Mouse (Mus musculus) MEL (cell line): Measurements from ENCODE around the gene Vmn2r23. TPM values are rescaled to one million over a fixed set of nuclear protein-coding genes. Genes with fewer than 3 reads are reported as not detected.

ENCODE experiments used
- DNase-seq: peaks from one replicate; pipeline ENCODE4 v3.0.0; 2011; ENCODE audit warnings: low read depth, low spot score
- H3K27ac ChIP-seq: 2 replicates; pipeline ENCODE4 v1.5.1; 2012; ENCODE audit warnings: low read depth, mild to moderate bottlenecking, control low read depth, low read length, moderate library complexity; ENCODE audit not compliant: control insufficient read depth
- H3K27me3 ChIP-seq, 2 experiments: fragments of 150-350 bp in 1 of 2; sonication (generic) in 1 of 2; 2 replicates each; pipeline ENCODE4 v1.6.1; 2012; ENCODE audit warnings: low read length in 2 of 2, mild to moderate bottlenecking in 2 of 2, improper control_type of control experiment in 1 of 2, moderate library complexity in 1 of 2; ENCODE audit not compliant: insufficient read depth in 2 of 2, control insufficient read depth in 1 of 2
- H3K36me3 ChIP-seq, 2 experiments: 2 replicates each; pipeline ENCODE4 v1.6.1; 2012 to 2014; ENCODE audit warnings: low read length in 2 of 2, improper control_type of control experiment in 1 of 2, inconsistent platforms in 1 of 2, mild to moderate bottlenecking in 1 of 2; ENCODE audit not compliant: insufficient read depth in 2 of 2, control insufficient read depth in 1 of 2
- H3K4me1 ChIP-seq, 2 experiments: fragments of 150-350 bp in 1 of 2; sonication (generic) in 1 of 2; 2 replicates each; pipeline ENCODE4 v1.6.1; 2012; ENCODE audit warnings: low read length in 2 of 2, improper control_type of control experiment in 1 of 2, mild to moderate bottlenecking in 1 of 2; ENCODE audit not compliant: insufficient read depth in 2 of 2, control insufficient read depth in 1 of 2
- H3K4me3 ChIP-seq, 2 experiments: fragments of 150-350 bp in 1 of 2; sonication (generic) in 1 of 2; 2 replicates each; pipeline ENCODE4 v1.5.1; 2012; ENCODE audit warnings: low read depth in 2 of 2, low read length in 2 of 2, mild to moderate bottlenecking in 2 of 2, moderate library complexity in 2 of 2, control low read depth in 1 of 2, improper control_type of control experiment in 1 of 2; ENCODE audit not compliant: control insufficient read depth in 1 of 2, insufficient read depth in 1 of 2
- H3K79me2 ChIP-seq: 2 replicates; pipeline ENCODE4 v1.6.1; 2012; ENCODE audit warnings: mild to moderate bottlenecking, low read length, moderate library complexity; ENCODE audit not compliant: control insufficient read depth, poor library complexity, insufficient read depth
- H3K9ac ChIP-seq: 2 replicates; pipeline ENCODE4 v1.6.1; 2012; ENCODE audit warnings: low read depth, mild to moderate bottlenecking, control low read depth, low read length, moderate library complexity; ENCODE audit not compliant: control insufficient read depth, poor library complexity, severe bottlenecking
- H3K9me3 ChIP-seq: fragments of 150-350 bp; sonication (generic); replicated peaks from 2 replicates; pipeline ENCODE4 v1.6.1; 2012; ENCODE audit warnings: mild to moderate bottlenecking, low read length, improper control_type of control experiment, moderate library complexity; ENCODE audit not compliant: insufficient read depth
- ETS1 ChIP-seq: IDR thresholded peaks from 2 replicates; pipeline ENCODE4 v1.6.1; 2012; ENCODE audit warnings: low read depth, mild to moderate bottlenecking, inconsistent platforms, low read length, improper control_type of control experiment, moderate library complexity
- GABPA ChIP-seq: IDR thresholded peaks from 2 replicates; pipeline ENCODE4 v1.6.1; 2012; ENCODE audit warnings: low read depth, mild to moderate bottlenecking, inconsistent platforms, low read length, improper control_type of control experiment, moderate library complexity
- HCFC1 ChIP-seq: IDR thresholded peaks from 2 replicates; pipeline ENCODE4 v1.6.1; 2012; ENCODE audit warnings: low read depth, mild to moderate bottlenecking, inconsistent platforms, low read length, improper control_type of control experiment, moderate library complexity
- JUND ChIP-seq: IDR thresholded peaks from 2 replicates; pipeline ENCODE4 v1.6.1; 2011; ENCODE audit warnings: low read depth, mild to moderate bottlenecking, improper control_type of control experiment, low read length
- KAT2A ChIP-seq: conservative IDR thresholded peaks from 2 replicates; pipeline ENCODE4 v1.6.1; 2012; ENCODE audit warnings: low read depth, low read length, improper control_type of control experiment, inconsistent platforms
- MAX ChIP-seq: IDR thresholded peaks from 2 replicates; pipeline ENCODE4 v1.6.1; 2011; ENCODE audit warnings: low read length, improper control_type of control experiment
- MAZ ChIP-seq: IDR thresholded peaks from 2 replicates; pipeline ENCODE4 v1.6.1; 2012; ENCODE audit warnings: low read depth, mild to moderate bottlenecking, inconsistent platforms, low read length, improper control_type of control experiment
- NELFE ChIP-seq: IDR thresholded peaks from 2 replicates; pipeline ENCODE4 v1.6.1; 2011; ENCODE audit warnings: low read depth, low read length, improper control_type of control experiment
- POLR2A ChIP-seq, 2 experiments: IDR thresholded peaks; 2 replicates each; pipeline ENCODE4 v1.6.1; 2011 to 2012; ENCODE audit warnings: low read length in 2 of 2, mild to moderate bottlenecking in 2 of 2, control low read depth in 1 of 2, improper control_type of control experiment in 1 of 2, low read depth in 1 of 2, moderate library complexity in 1 of 2; ENCODE audit not compliant: control insufficient read depth in 1 of 2, insufficient read depth in 1 of 2, poor library complexity in 1 of 2
- POLR2AphosphoS5 ChIP-seq: IDR thresholded peaks from 2 replicates; pipeline ENCODE4 v1.6.1; 2012; ENCODE audit warnings: low read depth, borderline replicate concordance, mild to moderate bottlenecking, inconsistent platforms, low read length, moderate library complexity, mixed read lengths
- RCOR1 ChIP-seq: IDR thresholded peaks from 2 replicates; pipeline ENCODE4 v1.6.1; 2012; ENCODE audit warnings: low read depth, mild to moderate bottlenecking, inconsistent platforms, low read length, improper control_type of control experiment
- TAL1 ChIP-seq: IDR thresholded peaks from 2 replicates; pipeline ENCODE4 v1.6.1; 2012; ENCODE audit warnings: mild to moderate bottlenecking, inconsistent platforms, low read length, moderate library complexity, mixed read lengths
- USF1 ChIP-seq: IDR thresholded peaks from 2 replicates; pipeline ENCODE4 v1.6.1; 2014; ENCODE audit warnings: low read depth, mild to moderate bottlenecking, inconsistent platforms, low read length, improper control_type of control experiment, moderate library complexity
- USF2 ChIP-seq, 2 experiments: IDR thresholded peaks; 2 replicates each; pipeline ENCODE4 v1.6.1; 2011 to 2012; ENCODE audit warnings: improper control_type of control experiment in 2 of 2, low read length in 2 of 2, borderline replicate concordance in 1 of 2, inconsistent platforms in 1 of 2, low read depth in 1 of 2, mild to moderate bottlenecking in 1 of 2; ENCODE audit not compliant: insufficient read depth in 1 of 2
- ZC3H11A ChIP-seq: IDR thresholded peaks from 2 replicates; pipeline ENCODE4 v1.6.1; 2012; ENCODE audit warnings: low read depth, mild to moderate bottlenecking, inconsistent platforms, low read length, improper control_type of control experiment
- ZMIZ1 ChIP-seq: IDR thresholded peaks from 2 replicates; pipeline ENCODE4 v1.6.1; 2012; ENCODE audit warnings: low read depth, mild to moderate bottlenecking, inconsistent platforms, low read length, improper control_type of control experiment, moderate library complexity
- ZNF384 ChIP-seq: IDR thresholded peaks from 2 replicates; pipeline ENCODE4 v1.6.1; 2012; ENCODE audit warnings: low read depth, mild to moderate bottlenecking, inconsistent platforms, low read length, improper control_type of control experiment
- polyA plus RNA-seq, 2 experiments: library from polyadenylated mRNA; stranded (reverse) in 1 of 2; unstranded in 1 of 2; fragments of >175 nt in 1 of 2; fragments of >200 nt in 1 of 2; gene quantifications; 2 replicates each; pipeline versions ENCODE4 v1.2.1 to v1.2.4; 2012; ENCODE audit warnings: low replicate concordance in 2 of 2, low read depth in 1 of 2; ENCODE audit not compliant: insufficient read length in 2 of 2, insufficient read depth in 1 of 2, missing spikeins in 1 of 2
- total RNA-seq: library from RNA; depleted of rRNA; stranded (reverse); fragments of 300-350 nt; gene quantifications from 2 replicates; pipeline ENCODE4 v1.2.3, GENCODE M21; 2012

Vmn2r23 gene
- total and polyA plus RNA-seq, 3 experiments, result not detected

GRCm38 (mm10) chr6:123697213-123697612 is 5.3 kb upstream of the Vmn2r23 start:
- no peaks in the 10 kb centered on the region for H3K4me1 ChIP-seq
- H3K36me3 ChIP-seq, result no peaks in the 10 kb centered on the region
- no peak overlapping the region for H3K4me3 ChIP-seq
- H3K79me2 ChIP-seq, result no peaks in the 10 kb centered on the region
- TF ChIP-seq USF2 (IDR thresholded peaks at IDR 0.05; ENCODE audit: borderline replicate concordance in 1 of 2, insufficient read depth in 1 of 2, low read depth in 1 of 2, low read length in 2 of 2) (no peak), MAX (no peak)
- DNase-seq, result no peak
- no peaks in the 10 kb centered on the region for H3K27me3 ChIP-seq
- no peak overlapping the region for H3K27ac ChIP-seq
- H3K9me3 ChIP-seq, result no peaks in the 10 kb centered on the region
- no peak overlapping the region for H3K9ac ChIP-seq

DNA sequence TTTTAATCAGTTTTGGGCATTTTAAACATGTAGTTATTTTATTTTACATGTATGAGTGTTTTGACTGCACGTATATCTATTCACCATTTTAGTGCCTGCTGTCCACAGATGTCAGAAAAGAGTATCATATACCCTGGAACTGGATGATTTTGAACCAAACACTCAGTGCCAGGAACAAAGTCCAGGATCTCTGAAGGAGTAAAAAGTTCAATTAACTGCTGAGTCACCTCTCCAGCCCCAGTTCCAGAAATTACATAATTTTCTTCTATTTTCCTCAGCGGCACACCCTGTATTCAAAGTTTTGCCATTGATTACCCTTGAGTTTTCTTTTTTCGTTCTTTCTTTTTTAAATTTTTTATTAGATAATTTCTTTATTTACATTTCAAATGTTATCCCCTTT is 67.6 kb downstream of the Vmn2r23 start:
- no peaks in the 10 kb centered on the region for H3K36me3 ChIP-seq
- no peak overlapping the region for H3K27ac ChIP-seq
- no peak overlapping the region for H3K4me3 ChIP-seq
- DNase-seq, result no peak
- H3K4me1 ChIP-seq, result no peaks in the 10 kb centered on the region
- no peaks in the 10 kb centered on the region for H3K27me3 ChIP-seq
- no peak for TF ChIP-seq NELFE
- no peak for TF ChIP-seq POLR2AphosphoS5
- TF ChIP-seq ETS1, result no peak
- TF ChIP-seq HCFC1, result no peak
- TF ChIP-seq POLR2A (IDR thresholded peaks at IDR 0.05; ENCODE audit: control insufficient read depth in 1 of 2, insufficient read depth in 1 of 2, low read depth in 1 of 2, low read length in 2 of 2, poor library complexity in 1 of 2), result no peak
- TF ChIP-seq TAL1, result no peak
- no peak for TF ChIP-seq KAT2A
- no peak for TF ChIP-seq ZMIZ1
- TF ChIP-seq ZNF384, result no peak
- TF ChIP-seq MAZ, result no peak
- no peaks in the 10 kb centered on the region for H3K9me3 ChIP-seq
- H3K79me2 ChIP-seq, result no peaks in the 10 kb centered on the region
- no peak overlapping the region for H3K9ac ChIP-seq

DNA sequence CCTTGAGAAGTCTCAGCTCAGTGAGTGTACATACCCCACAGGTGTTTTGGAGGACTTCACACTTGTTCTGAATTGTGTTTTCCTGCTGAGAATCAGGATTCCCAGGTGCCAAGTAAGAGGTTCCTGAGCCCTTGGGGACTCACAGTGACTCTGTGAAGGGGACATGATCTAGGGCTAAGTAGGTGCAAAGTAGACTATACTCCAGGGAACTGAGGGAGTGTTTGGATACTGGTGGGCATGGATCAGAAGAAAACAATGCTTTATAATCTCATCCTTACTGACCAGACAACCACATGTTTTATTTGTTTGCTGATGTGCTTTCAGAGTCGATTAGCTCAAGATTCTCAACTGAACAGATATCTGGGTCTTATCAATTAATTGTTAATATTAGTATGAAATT is 76.1 kb downstream of the Vmn2r23 start, which contains the start of gene Vmn2r24:
Gene Vmn2r24 (plus strand): TSS at position 301 of the 400 bp plus-strand sequence.
- no peaks in the 10 kb centered on the region for H3K79me2 ChIP-seq
- no peaks in the 10 kb centered on the region for H3K9me3 ChIP-seq
- no peaks in the 10 kb centered on the region for H3K4me1 ChIP-seq
- no peak within 1 kb of the TSS for H3K4me3 ChIP-seq
- H3K9ac ChIP-seq, result no peak within 1 kb of the TSS
- no peak for DNase-seq
- H3K27ac ChIP-seq, result no peak within 1 kb of the TSS
- TF ChIP-seq MAZ (no peak), ETS1 (no peak), ZC3H11A (no peak), GABPA (no peak), RCOR1 (no peak), USF2 (IDR thresholded peaks at IDR 0.05; ENCODE audit: borderline replicate concordance in 1 of 2, insufficient read depth in 1 of 2, low read depth in 1 of 2, low read length in 2 of 2) (no peak), USF1 (no peak), JUND (no peak)
- TF ChIP-seq, all 39 proteins: peak for 0
- no peaks in the 10 kb centered on the region for H3K36me3 ChIP-seq
- H3K27me3 ChIP-seq, result no peaks in the 10 kb centered on the region; a peak in 1 of 4 replicates
